Mouse (Mus musculus) gonadal fat pad, adult 2 months (tissue): Measurements from ENCODE around the gene Clasp2. TPM values are rescaled to one million over a fixed set of nuclear protein-coding genes. Genes with fewer than 3 reads are reported as not detected.
"Not testable (repeated sequence)": the region's sequence is repeated elsewhere in the genome, so short reads cannot be mapped to it uniquely, and the experiment has no call there.

ENCODE experiments used
- DNase-seq: peaks from one replicate; pipeline ENCODE4 v3.0.0-alpha.2; 2012; ENCODE audit warnings: low read depth
- polyA plus RNA-seq: library from polyadenylated mRNA; depleted of rRNA; stranded (reverse); fragments of >200 nt; gene quantifications from 2 replicates; pipeline ENCODE4 v1.2.3, GENCODE M21; 2012

The Clasp2 gene
- polyA plus RNA-seq, 1 experiment = 10.9 TPM

GRCm38 (mm10) chr9:113755888-113756719, 14.8 kb downstream of the Clasp2 start:
- DNase-seq = no peak

GRCm38 (mm10) chr9:113758472-113758871, 17.2 kb downstream of the Clasp2 start:
- no peak for DNase-seq

- no peak for DNase-seq
Measured at GRCm38 (mm10) chr9:113759684-113760083, 18.4 kb downstream of the Clasp2 start.

GRCm38 (mm10) chr9:113762389-113762788, 21.1 kb downstream of the Clasp2 start:
- no peak for DNase-seq

- no peak for DNase-seq
Measured at GRCm38 (mm10) chr9:113763123-113763522, 21.9 kb downstream of the Clasp2 start.

- no peak for DNase-seq
Measured at GRCm38 (mm10) chr9:113770640-113771039, 29.4 kb downstream of the Clasp2 start.

- DNase-seq = no peak
Measured at GRCm38 (mm10) chr9:113780863-113781262, 39.6 kb downstream of the Clasp2 start.

GRCm38 (mm10) chr9:113782362-113783005, 41.2 kb downstream of the Clasp2 start:
- DNase-seq = no peak

- DNase-seq = no peak
Measured at GRCm38 (mm10) chr9:113783674-113784073, 42.4 kb downstream of the Clasp2 start.

GRCm38 (mm10) chr9:113789283-113789682, 48.0 kb downstream of the Clasp2 start:
- not testable (repeated sequence) for DNase-seq

GRCm38 (mm10) chr9:113792651-113793512, 51.6 kb downstream of the Clasp2 start:
- no peak for DNase-seq

- DNase-seq = no peak
Measured at GRCm38 (mm10) chr9:113793513-113793905, 52.2 kb downstream of the Clasp2 start.

- no peak for DNase-seq
Measured at GRCm38 (mm10) chr9:113793966-113794365, 52.7 kb downstream of the Clasp2 start.

GRCm38 (mm10) chr9:113797206-113797605, 55.9 kb downstream of the Clasp2 start:
- DNase-seq = no peak

- DNase-seq = no peak
Measured at GRCm38 (mm10) chr9:113800671-113801070, 59.4 kb downstream of the Clasp2 start.

GRCm38 (mm10) chr9:113802734-113803133, 61.5 kb downstream of the Clasp2 start:
- DNase-seq = no peak

- DNase-seq = no peak
Measured at GRCm38 (mm10) chr9:113803751-113804150, 62.5 kb downstream of the Clasp2 start.

- DNase-seq = no peak
Measured at GRCm38 (mm10) chr9:113805359-113805758, 64.1 kb downstream of the Clasp2 start.

- DNase-seq = no peak
Measured at GRCm38 (mm10) chr9:113811327-113811726, 70.1 kb downstream of the Clasp2 start.

- no peak for DNase-seq
Measured at GRCm38 (mm10) chr9:113811957-113812670, 70.8 kb downstream of the Clasp2 start.

- DNase-seq = no peak
Measured at GRCm38 (mm10) chr9:113812671-113813001, 71.4 kb downstream of the Clasp2 start.

- DNase-seq = no peak
Measured at GRCm38 (mm10) chr9:113813086-113813485, 71.8 kb downstream of the Clasp2 start.
